Mouse (Mus musculus) urinary bladder, postnatal 14 days (tissue): ENCODE data around the gene Rexo1.

ENCODE experiments used
- DNase-seq: peaks from one replicate; pipeline ENCODE4 v3.0.0; 2021; ENCODE audit warnings: low spot score

Gene Rexo1

DNA sequence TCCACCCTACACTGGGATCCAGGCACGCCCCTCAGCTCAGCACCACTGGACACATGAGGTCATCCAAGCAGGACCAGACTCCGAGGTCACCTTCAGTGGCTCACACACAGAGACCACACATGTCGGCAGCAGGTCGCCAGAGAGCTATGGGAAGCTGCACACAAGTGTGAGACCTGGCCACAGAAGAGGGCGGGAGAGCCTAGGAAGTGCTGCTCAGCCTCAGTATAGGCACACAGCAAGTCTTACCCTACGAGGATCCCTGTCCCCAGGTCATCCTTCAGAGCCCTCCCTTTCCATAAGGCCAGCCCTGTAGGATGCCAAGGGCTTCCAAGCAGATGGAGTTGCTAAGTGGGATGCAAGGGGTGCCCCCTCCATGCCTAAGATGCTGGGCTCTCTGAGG is 7.4 kb downstream of the Rexo1 start:
- DNase-seq, result no peak

DNA sequence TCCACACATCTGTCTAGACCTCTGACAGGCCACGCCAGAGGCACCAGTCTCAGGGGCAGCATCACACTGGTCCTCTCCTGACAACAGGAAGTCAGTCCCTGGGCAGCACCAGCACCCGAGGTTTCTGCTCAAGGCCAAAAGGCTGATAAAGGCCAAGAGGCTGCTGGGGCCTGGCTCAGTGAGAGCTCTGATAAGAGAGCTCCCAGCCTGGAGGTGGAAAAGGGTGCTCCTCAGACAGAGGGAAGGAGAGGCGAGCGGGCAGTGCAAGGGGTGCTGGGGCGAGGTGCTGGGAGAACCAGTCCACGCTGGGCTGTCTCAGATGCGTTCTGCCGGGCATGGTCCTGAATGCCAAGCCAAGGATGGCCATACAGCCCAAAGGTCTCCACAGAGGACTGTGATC is 7.8 kb downstream of the Rexo1 start:
- DNase-seq, result no peak

DNA sequence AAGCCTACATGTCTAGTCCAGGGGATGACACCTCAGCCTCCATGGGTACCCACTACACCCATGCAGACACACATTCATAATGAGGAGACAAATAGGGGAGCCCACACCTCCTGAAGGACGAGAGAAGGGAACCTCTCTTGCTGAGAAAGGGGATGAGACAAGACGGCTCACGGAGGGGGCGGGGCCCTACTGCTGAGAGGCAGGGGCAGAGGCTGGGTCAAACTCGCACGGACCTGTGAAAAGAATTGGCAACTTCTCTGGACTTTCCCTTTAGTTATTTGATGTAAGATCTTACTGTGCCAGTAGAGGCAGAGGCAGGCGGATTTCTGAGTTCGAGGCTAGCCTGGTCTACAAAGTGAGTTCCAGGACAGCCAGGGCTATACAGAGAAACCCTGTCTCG is 9.0 kb downstream of the Rexo1 start:
- DNase-seq, result no peak

DNA sequence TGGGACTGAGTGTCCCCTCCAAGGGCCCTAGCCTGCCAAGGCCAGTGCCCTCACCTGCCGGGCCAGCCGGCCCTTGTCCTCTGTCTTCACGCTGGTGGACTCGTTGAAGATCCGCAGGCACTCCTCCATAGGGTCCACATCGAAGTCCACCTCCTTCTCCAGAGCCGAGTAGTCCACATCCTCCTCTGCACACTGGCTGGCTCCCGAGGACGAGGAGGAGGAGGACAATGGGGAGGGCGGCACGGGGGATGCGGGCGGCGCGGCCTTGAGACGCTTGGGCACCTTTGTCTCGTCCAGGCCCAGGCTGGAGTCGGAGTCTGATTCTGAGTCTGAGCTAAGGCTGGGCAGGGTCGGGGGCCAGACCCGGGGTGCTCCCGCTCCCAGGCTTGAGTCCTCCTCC is 12.1 kb downstream of the Rexo1 start:
- no peak for DNase-seq

DNA sequence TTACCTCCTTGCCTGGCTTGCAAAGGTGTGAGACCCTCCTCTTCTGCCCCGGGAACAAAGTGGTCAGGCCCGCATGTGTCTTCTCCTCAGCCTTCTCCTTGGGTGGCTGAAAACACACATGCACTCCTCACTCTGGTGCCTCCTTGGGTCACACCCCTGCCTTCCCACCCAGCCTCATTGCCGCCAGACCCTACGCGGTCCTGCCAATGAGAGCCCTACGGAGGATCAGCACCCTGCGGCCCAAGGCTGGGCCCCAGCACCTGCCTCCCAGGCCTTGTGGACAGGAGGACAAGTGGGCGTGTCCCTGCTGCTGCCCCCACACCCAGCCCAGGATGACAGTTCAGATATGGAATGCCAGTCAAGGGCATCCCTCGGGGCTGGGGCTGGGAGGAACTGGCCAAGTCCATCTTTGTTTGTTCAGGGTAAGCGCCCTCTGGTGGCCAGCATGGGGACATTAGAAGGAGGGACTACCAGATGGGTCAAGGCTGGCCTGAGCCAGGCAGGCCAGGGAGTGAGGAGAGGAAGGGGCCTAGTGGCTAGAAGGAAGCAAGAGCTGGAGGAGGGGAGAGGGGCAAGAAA is 12.8 kb downstream of the Rexo1 start:
- DNase-seq, result peak; percentile 59

DNA sequence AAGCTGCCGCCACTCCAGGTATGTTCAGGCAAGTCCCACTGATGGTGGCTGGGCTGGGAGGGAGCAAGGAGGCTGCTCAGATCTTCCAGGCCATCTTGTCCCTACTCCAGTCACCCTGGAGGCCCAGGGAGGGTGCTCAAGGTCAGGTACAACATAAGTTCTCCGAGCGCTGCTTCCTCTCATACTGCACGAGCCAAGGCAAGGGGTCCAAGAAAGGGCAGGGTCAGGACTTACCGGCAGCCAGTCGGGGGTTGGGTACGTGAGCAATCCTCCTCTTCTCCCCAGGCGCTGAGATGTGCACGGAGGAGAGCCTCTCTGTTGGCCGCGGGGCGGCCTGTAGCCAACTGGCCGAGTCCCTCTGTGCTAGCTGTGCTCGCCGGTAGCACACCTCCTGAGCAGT is 13.8 kb downstream of the Rexo1 start:
- DNase-seq, result no peak

DNA sequence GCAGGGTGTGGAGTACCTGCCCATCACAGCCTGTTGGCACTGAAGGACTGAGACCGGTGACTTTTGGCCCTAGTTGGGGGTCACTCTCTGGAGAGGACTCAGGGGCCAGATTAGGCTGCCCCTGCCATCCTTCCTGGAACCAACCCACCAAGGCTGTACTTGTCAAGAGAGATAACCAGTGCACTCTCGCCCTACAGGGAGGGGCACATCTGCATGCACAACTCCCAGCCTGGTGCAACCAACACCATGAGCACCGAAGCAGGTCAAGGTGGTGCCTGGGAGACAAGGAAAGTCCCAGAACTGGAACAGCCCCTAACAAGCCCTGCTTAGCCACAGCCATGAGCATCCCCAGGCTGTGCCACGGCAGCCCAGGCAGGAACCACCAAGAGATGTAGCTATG is 14.4 kb downstream of the Rexo1 start:
- no peak for DNase-seq

DNA sequence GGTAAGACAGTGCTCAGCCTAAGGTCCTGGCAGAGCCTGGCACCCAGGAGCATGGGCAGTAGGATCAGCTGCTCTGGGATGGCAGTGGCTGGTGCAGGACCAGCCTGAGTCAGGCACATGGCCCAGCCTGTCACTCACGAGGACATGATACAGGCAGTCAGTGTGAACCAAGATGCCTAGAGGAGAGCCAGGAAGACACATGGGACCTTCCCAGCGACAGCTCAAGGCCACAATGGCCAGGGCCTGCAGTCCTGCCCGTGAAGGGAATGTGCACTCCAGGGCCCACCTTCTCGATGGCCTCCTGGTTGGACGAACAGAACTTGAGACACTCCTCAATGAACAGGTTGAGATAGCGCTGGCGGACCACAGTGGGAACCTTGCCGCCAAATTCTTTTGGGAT is 15.8 kb downstream of the Rexo1 start:
- no peak for DNase-seq

DNA sequence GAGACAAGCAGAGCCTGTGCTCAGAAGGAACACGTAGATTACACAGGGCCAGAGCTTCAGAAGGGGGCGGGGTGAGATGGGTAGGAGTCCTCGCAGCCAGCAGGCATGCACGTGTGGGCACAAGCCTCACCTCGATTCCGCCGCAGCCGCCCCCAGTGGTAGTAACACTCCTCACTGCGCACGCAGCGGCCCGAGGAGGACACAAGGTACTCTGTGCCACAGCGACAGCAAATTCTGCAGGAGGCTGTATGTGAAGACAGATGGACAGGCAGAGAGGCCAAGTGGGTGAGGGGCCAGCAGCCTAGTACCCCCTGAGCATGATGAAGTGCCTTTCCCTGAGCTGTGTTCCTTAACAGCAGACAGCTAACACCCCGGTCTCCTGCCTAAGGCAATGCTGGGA is 17.5 kb downstream of the Rexo1 start:
- DNase-seq, result no peak

DNA sequence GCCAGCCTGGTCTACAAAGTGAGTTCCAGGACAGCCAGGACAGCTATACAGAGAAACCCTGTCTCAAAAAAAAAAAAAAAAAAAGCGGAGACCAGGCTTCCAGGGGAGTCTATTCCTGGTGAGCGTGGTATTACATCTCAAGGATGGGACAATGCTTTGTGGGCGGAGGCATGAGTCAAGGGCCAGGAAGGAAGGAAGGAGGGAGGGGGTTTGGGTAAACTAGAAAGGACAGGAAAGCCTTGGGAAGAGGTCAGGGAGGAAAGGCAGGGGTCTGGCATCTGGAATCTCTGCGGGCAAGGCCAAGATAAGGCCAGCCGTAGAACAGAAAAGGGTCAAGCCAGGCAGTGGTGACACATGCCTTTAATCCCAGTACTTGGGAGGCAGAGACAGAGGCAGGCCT is 21.9 kb downstream of the Rexo1 start:
- no peak for DNase-seq

DNA sequence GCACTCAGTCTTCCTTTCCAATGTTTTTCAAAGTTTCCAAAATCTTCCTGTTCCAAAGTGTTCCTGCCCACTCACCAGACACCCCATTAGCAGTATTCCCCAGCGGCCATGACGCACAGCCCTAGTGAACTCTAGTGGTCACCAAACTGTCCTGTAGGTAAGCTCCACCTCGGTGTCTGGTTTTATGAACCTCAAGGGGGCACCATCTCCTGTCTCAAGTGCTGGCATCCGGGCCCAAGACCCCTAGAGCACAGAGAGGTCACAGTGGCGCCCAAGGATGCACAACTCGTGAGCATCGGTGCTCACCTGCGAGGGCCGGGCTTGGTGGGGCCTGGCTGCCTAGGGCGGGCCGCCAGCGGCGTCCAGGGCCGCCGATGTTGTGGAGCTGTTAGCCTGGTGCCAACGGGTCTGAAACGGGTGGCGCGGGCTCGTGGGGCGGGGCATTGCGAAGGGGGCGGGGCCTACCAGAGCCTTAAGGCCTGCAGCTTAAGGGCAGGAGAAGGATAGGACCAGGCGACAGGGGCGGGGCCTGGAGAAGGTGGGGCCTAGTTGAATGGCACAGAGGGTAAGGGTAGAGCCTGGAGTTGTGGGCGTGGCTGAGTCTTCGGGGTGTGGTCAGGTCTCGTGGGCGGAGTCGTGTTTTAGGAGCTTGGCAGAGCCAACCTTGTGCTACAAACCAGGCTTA is 22.5 kb downstream of the Rexo1 start, which contains the start of gene Atp8b3:
Gene Atp8b3, minus strand, starts transcription at position 415 of the 685 bp plus-strand sequence.
- DNase-seq, result peak; percentile 87

DNA sequence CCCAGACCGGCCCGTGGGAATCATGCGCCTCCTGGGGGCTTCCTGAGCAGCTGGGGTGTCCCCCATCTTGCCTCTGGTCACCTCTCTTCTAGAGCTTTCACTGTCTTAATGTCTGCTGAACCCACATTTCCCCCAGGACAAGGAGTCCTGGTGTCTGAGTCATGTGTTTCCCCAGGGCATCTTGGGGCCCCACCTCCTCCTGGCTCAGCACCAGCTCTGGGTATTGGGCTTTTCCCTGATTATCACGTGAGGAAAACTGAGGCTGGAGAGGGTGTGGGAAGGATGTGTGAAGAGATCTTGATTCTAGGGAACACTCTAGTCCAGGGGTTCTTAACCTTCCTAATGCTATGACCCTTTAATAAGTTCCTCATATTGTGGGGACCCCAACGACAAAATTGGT is 23.2 kb downstream of the Rexo1 start:
- DNase-seq, result no peak

DNA sequence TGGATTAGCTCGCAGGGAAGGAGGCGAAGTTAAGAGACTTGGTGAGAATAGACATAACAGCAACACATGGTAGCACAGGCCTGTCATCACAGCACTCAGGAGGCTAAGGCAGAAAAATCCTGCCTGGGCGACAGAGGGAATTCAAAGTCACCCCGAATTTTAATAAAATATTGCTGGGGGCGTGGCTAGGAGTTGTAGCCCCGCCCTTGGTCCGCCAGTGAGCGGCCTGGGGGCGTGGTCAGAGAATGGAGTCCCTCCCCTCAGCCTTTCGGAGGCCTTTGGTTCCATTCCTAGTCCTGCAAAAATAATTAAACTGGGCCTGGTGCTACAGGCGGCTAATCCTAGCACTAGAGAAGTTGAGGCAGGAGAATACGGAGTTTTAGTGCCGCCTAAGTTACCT is 25.6 kb downstream of the Rexo1 start:
- DNase-seq, result no peak

DNA sequence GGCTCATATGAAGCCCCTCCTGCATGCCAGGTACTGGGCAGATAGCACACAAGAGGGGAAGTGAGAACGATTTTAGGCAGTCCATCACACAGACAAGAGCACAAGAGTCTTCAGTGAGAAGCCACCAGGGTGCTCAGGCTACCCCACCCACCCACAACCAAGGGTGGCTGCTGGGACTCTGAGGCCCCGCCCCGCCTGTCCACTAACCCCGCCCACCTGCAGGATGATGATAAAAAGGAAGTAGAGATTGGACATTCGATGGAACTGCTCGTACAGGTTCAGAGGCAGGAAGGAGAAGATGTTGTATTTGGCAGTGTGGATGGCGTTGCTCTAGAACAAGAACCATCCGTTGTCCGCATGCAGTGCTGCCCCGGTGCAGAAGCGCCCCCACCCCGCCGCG is 26.3 kb downstream of the Rexo1 start:
- no peak for DNase-seq

DNA sequence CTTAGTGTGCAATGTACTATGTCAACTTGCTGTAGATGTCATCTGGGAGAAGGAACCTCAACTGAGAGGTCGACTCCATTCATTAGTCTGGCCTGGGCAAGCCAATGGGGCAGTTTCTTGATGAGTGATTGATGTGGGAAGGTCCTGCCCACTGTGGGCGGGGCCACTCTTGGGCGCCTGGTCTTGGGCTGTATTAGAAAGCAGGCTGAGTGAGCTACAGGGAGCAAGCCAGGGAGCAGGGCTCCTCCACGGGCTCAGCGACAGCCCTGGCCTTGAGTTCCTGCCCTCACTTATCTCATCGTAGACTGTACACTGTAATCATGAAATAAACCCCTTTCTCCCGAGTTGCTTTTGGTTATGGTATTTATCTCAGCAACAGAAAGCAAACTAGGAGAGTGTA is 27.7 kb downstream of the Rexo1 start:
- no peak for DNase-seq

DNA sequence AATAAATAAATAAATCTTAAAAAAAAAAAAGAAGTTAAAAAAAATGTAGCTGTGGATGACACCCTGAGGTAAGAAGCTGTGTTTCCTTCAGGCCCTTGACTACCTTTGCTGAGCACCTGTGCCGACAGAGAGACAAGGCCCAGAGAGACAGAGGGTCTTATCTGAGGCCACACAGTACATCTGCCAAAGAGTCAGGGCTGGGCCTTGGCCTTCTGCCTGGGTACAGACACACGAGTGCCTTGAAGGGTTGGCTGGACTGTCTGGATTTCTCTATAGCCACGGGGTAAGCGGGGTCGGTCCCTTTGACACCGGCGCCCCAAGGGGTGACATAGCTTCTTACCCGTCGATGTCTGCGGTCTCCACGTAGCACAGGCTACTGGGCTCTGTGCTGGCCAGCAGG is 28.6 kb downstream of the Rexo1 start:
- no peak for DNase-seq

DNA sequence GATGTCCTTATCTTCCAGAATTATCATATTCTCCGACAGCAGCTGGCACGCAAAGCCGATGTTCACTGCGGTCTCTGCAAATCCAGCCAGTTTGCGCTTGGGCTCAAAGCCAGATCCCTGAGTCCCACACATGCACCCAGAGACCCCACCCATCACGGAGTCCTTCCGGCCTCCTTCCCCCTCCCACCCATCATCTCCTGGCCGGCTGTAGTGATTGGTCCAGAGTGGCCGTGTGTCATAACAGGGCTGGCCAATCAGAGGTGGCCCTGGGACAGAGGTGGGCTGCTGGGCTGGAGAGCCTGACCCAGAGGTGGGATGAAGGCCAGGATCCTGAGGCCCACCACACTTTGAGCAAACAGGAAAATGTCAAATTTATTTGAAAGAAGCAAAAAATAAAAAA is 35.2 kb downstream of the Rexo1 start:
- DNase-seq, result no peak

DNA sequence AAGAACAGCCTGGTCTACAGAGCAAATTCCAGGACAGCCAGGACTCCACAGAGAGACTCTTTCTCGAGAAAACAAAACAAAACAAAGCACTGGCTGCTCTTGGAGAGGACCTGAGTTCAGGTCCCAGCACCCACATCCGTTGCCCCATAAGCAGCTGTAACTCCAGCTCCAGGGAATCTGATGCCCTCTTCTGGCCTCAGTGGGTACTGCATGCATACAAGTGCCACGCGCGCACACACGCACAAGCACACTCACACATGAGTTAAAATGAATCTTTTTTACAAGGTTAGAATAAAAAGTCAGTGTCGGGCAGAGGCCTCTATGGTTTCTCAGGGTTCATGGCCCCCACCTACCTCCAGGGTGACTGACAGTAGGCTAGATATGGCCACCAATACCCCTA is 38.1 kb downstream of the Rexo1 start:
- DNase-seq, result no peak

DNA sequence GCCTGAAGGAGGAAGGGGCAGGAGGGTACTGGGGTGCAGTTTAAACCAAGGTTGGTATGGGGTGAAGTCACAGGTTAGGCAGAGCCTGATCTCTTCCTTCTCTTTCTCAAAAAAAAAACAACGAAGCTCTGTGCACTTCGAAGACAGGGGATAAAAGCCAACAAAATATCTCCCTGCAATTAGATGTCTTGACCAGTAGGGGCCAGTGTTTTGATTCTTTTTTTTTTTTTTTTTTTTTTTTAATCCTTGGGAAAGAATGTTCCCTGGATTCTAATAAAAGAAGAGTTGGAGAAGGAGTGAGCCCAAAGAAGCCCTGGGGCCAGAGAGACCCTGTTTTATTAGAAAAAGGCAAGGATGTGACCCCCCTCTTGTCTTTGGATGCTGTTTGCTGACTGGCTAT is 42.1 kb downstream of the Rexo1 start:
- no peak for DNase-seq

DNA sequence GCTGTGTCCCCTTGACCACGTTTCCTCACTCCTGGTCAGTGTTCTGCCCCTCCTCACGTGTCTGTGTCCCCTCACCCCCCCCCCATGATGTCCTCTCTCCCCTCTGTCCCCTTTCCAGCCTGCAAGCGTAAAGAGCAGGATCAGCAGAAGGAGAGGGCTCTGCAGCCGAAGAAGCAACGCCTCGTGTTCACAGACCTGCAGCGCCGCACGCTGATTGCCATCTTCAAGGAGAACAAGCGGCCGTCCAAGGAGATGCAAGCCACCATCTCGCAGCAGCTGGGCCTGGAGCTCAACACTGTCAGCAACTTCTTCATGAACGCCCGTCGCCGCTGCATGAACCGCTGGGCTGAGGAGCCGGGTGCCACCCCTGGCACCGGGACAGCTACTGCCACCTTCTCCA is 47.6 kb downstream of the Rexo1 start:
- no peak for DNase-seq

DNA sequence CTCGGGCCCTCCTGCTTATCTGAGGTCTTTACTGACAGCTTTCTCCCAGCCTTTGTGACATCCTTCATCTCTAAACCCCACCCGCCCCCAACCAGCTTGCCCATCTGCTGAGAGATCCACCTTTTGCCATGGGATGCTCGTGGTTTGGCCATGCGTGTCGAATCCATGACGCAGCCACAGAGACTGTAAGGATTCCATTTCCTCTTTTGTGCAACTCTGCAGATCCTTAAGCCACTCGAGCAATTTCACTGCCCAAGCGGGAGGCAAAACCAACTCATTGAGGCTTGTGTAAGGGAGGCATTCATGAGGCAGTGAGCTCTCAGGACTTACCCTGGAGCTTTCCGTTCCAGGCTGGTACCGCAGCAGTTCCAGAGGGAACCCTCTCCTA is 51.1 kb downstream of the Rexo1 start:
- no peak for DNase-seq

DNA sequence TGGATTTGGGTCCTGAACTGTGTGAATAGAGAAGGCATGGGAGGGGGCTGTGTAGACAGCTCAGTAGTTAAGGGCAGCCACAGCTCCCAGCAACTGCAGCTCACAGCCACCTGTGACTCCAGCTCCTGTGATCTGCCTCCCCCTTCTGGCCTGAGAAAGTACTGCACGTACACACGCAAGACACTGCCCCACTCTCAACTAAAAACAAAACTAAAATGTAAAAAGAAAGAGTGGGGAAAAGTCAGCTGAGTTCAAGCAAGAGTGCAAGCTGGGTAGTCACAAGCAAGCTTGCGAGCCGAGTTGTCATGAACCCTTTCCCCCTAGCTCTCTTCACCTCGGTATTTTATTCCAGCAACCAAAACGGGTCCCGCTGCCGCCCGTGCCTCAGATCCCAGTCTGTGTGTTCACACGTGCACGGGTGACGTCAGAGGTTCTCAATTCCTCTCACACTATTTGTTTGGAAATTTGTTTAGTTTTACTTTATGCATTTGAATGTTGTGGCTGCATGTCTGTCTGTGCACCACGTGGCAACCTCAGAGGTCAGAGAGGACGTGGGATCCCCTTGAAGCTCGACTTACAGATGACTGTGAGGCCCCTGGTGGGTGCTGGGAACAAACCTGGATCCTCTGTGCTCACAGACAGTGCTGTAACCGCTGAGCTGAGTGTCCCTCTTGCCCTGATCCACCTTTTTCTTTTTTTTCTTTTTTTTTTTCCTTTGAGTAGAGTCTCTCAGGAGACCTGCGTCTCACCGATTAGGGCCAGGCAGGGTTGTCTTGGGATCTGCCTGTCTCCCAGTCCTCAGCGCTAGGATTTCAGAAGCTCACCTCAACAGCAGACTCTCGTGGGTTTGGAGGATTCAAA is 51.7 kb downstream of the Rexo1 start:
- DNase-seq, result peak; percentile 88

DNA sequence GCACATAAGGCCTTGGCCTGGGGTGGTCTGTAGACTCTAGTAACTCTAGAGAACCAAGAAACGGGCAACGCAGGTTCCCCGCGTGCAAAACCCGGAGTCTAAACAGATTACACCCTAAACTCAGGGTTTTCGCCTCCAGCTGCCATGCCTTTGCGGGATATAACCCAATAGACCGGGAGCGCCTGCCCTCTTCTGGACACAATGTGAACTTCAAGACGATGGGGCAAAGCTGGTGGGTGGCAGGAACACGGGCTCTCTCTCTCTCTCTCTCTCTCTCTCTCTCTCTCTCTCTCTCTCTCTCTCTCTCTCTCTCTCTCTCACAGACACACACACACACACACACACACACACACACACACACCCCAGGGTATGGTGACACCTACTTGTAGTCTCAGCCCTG is 55.1 kb downstream of the Rexo1 start:
- peak; percentile 74 for DNase-seq
